Mouse (Mus musculus): ENCODE results near the gene Rtn4rl2.
A peak's percentile ranks its signal among the peaks of the same experiment; 100 is the strongest.
"Not testable (repeated sequence)": the region's sequence is repeated elsewhere in the genome, so short reads cannot be mapped to it uniquely, and the experiment has no call there.

The Rtn4rl2 gene

DNA sequence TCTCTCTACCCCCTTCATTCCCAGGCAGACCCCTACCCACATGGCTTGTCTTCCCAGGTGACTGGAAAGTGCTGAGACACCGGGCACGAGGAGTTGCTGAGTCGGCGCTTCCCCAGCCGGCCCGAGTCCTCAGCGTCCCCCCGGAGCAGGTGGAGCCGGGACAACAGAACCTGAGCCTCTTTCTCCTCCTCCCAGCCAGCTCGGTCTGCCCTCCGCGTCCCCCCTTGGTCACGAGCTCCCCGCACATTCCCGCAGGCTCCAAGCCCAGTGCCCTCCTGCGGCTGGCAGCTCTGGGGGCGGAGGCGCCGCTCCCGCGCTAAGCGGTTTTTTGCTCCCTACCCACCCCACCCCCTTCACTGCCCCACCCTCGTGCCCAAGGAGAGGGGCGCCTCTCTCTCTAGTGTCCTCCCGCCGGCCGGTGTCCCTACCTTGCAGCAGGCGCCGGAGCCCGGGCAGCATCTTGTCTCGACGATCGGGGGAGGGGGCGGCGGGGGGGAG, at the start of gene Rtn4rl2:
Gene Rtn4rl2, minus strand, starts transcription at position 477 of the 498 bp plus-strand sequence.
- DNase-seq (ENCODE audit: extremely low read depth, insufficient read length, low spot score), result no peak

DNA sequence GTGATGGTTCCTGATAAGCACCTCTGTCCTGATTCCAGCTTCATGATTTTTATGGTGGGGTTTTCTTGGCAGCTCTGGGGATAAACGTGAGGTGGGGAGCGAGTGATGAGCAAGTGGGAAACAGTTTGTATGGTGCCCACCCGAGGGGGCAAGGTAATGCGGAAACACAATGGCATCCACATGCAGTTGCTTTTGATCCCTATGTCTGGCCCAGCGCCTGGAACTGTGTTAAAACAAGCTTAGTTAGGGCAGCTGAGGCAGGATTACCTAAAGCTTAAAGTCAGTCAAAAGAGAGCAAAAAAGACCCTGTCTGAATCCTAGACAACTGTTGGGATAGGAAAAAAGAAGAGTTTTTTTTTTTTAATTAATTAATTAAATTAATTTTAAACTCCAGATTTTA, 48.6 kb upstream of the Rtn4rl2 start:
- no peak for DNase-seq (ENCODE audit: extremely low read depth, insufficient read length, low spot score)

DNA sequence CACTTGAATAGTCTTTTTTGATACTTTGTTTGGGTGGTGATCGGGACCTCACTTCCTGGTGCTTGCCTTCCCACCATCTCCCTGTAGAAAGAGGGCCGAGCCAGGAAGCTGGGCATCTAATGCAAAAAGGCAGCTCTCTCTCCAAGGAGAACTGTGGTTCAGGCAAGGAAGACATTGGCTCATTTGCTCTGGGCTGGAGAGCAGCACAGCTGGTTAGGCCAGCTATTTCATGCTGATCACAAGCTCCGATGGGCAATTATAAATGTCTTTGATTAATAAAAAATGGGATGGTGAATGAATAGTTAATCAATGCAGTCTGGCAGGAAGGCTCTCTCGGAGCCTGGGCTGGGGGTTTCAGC, 48.1 kb upstream of the Rtn4rl2 start:
- no peak for DNase-seq (ENCODE audit: extremely low read depth, insufficient read length, low spot score)

DNA sequence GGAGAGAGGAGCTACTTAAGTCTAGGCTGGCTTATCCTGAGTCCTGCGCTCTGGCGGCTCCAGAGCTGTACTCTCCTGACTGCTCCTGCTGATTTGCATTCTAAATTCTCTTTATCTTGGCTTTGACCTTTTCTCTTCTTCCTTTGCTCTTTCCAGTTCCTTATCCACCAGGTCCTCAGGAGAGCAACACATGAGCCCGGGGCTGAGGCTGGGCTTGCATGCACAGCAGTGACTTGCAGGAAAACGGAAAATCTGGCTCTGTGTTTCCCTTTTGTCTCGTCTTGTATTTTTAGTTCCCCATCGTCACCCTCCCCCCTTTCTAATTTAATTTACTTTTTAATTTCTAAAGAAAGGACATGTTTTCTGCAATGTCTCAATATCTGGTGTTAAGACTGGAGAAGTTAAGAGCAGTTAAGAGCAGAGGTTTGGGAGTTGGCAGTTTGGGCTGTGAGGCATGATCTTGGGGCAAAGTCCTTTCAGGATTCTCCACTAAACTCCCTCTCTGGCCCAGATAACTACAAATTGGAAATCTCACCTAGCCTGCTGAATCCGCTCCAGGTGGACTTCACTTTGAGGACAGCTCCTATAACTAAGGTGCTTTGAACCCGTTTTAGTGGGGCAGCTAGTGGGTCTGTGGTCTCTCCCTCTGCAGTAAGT, 47.6 kb upstream of the Rtn4rl2 start:
- DNase-seq (ENCODE audit: extremely low read depth, insufficient read length, low spot score), result no peak

DNA sequence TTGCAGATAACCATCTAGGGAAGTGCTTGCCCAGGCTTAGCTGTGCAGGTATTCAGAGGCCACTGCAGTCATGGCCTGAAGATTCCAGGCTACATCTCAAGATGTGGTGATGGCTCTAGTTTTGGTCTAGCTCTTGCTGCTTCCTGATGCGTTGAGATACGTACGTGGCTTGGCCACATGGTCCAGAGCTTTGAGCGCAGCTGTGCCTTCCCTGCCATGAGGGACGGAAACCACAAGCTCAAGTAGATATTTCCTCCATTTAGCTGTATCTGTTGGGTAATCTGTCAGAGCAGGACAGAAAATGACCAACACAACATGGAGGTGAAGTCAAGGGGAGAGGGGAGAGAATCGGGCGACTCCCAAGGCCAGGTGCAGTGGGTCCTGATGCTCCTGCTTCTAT, 43.7 kb upstream of the Rtn4rl2 start:
- no peak for DNase-seq (ENCODE audit: extremely low read depth, insufficient read length, low spot score)

DNA sequence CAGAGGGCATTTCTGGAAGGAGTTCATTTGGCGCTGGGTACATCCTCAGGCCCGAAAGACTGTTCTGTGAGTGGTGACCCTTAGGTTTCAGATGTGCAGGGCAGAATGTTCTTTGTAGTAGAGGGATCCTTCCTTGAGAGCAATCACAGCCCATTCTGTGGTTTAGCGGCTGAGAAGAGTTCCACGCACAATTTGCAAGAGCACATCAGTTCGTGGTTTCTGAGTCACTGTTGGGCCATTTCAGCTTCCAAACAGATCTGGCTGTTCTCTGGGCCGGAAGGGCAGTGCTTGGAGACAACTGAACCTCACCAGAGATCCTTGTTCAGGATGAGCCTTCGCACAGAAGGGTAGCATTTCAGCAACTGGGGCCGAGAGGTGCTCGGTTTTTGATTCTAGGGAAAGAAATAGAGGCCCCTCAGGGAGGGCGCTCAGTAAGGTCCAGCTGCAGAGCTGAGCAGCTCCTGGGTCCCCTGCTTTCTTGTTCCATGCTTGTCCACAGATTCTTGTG, 33.1 kb upstream of the Rtn4rl2 start:
- DNase-seq (ENCODE audit: extremely low read depth, insufficient read length, low spot score), result peak; percentile 14

DNA sequence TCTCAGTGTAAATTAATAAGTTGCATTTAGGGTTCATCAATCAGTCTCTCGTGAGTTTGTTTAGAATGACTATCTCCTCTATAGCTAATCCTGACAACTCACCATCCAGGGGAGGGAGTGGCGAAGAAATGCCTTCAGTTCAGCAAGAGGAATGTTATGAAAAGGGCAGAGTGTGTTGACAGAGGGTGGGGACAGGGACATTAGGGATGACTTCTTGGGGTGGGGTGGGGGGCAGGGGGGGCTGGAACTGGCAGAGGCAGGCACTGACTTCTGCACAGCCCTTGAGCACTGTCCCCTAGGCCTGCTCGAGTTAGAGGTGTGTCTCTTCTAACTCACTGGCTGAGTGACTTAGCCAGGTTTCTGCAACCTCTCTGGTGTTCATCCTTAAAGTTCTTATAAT, 31.7 kb upstream of the Rtn4rl2 start:
- no peak for DNase-seq (ENCODE audit: extremely low read depth, insufficient read length, low spot score)

DNA sequence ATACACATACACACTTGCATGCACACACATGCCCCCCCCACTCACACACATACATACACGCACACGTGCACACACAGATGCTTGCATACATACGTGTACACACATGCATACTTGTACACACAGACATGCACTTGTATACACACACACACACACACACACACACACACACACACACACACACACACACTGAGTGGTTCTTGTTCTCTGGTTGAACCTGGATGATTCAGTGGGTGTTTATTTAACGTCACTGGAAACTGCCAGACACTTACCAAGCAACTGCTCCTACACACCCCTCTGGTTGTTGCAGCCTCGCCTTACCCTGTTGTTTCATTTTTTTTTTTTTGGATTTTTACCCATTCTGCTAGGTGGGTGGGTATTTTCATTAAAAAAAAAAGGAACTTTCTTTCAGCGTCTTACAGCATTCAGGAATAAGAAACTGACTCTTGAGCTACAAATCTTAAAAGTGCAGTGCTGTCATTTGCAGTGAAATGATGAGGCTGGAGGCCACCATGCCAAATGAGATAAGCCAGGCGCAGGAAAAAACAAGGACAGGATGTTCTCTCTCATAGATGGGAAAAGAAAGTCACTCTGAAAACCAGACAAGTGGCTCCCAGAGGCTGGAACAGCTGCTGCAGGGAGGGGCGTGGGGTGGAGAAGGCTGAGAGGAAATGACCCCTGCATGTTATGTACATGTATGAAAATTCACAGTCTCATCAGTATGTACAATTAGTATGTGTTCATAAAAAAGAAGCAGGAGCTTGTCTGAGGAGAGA, 30.2 kb upstream of the Rtn4rl2 start:
- no peak for DNase-seq (ENCODE audit: extremely low read depth, insufficient read length, low spot score)

DNA sequence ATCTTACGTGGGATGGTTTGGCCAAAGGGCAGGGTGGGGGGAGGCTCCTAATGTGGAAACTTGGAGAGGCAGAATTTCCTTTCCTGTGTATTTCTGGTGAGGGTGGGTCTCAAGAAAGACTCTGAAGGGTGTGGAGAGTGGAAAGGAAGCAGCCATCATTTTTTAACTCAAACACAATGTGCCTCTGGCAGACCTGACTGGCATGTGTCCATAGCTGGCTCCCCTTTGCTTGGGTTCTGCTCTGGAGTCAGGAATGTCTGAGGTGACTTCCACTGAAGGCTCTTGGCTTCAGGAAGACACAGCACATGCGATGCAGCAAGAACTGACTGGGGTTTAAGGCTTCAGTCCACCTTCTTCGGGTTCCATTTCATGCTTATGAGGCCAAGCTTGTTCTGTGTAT, 28.8 kb upstream of the Rtn4rl2 start:
- no peak for DNase-seq (ENCODE audit: extremely low read depth, insufficient read length, low spot score)

DNA sequence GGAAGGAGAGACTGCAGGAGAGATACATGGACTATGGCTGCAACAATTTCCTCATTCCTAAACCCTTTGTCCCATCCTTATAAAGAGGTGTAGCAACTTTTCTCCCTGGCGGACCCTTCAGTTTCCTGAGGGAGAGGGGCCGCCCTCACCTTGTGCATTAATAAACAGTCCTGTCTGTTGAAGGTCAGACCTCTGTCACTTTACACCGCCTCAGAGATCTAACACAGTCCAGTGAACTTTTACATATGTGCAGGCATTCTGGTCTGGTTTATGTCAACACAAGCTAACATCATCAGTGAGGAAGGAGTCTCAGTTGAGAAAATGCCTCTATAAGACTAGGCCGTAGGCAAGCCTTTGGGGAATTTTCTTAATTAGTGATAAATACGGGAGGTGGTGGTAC, 27.4 kb upstream of the Rtn4rl2 start:
- no peak for DNase-seq (ENCODE audit: extremely low read depth, insufficient read length, low spot score)

DNA sequence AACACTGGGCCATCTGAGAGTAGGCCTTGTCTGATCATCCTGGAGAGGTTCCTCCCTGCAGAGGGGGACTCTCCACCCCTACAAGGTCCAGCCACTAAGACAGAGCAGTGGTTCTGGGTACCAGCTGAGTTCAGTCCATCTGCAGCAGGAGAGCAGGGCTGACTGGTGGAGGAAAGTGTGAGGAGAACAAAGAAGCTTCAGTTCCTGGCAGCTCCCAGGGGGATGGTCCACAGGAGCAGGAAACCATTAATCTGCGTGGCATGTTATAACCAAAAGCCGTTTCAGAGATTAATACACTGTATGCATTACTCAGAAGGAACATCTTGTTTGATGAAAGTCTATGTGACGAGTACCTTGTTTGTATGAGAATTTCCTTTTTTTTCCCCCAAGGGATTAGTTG, 26.2 kb upstream of the Rtn4rl2 start:
- DNase-seq (ENCODE audit: extremely low read depth, insufficient read length, low spot score), result no peak

DNA sequence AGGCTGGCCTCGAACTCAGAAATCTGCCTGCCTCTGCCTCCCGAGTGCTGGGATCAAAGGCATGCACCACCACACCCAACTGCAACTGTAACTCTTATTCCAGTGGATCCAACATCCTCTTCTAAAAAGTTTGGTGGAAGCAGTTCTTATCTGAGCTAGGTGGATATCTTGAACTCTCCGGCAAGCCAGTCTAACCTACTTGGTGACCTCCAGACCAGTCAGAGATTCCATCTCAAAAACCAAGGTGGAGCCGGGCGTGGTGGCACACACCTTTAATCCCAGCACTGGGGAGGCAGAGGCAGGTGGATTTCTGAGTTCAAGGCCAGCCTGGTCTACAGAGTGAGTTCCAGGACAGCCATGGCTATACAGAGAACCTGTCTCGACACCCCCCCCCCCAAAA, 10.2 kb upstream of the Rtn4rl2 start:
- not testable (repeated sequence) for DNase-seq (ENCODE audit: extremely low read depth, insufficient read length, low spot score)

DNA sequence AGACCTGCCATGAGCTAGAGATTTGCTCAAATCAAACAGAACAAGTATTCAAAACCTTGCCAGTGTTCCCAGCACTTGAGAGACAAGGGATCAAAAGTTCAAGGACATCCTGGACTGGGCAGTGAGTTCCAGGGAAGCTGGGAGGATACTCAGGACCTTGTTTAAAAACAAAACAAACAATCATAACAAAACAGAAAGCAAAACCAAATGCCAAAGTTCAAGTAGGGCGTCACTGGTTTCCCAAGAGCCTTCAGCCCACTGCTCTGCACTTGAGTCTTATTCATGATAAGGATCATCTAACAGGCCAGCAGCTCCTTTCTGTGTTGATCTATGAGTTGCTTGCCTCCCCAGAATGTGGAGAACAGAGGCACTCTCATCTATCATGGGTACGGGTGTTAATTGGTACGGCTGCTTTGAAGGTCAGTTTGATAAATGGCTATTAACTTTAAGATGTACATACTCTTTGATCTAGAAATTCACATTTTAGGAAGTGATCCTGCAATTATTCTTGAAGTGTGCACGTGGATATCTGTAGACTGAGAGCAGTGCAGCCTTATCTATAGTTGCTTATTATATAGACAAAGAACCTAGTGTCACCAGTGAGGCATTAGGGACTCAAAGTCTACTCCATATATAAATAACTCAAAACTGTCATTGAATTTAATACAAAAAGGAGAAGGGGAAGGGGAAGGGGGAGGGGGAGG, 9.1 kb upstream of the Rtn4rl2 start:
- DNase-seq (ENCODE audit: extremely low read depth, insufficient read length, low spot score), result no peak

DNA sequence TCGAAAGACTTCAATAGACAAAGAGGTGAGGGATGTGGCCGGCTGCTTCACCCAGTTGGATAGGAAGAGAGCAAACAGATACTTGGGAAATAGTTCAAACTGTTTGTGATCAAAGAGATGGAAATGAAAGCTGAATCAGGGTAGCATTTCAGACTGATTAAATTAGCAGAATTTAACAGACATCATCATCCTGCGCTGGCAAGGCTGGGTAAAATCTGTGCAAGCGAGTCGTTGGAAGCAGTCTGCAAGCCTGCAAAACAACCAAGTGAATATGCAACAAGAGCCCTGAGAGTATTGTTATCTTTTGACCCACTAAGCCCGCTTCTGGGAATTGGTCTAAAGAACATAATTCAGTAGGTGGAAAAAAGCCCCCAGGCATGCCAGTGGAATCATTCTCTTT, 6.8 kb upstream of the Rtn4rl2 start:
- no peak for DNase-seq (ENCODE audit: extremely low read depth, insufficient read length, low spot score)

DNA sequence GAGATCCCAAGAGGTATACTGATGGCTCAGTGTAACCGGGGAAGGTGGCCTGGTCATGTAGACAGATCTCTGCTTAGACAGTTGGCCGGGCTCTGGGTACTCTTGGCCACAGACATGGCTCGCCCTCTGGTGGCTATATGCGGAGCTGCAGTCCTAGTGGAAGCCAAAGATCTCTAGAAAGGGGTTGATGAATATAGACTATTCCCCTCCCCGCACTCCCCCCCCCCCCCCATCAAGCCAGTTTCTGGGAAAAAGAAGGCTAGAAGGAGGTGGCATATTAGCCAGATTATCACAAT, 3.5 kb upstream of the Rtn4rl2 start:
- no peak for DNase-seq (ENCODE audit: extremely low read depth, insufficient read length, low spot score)

DNA sequence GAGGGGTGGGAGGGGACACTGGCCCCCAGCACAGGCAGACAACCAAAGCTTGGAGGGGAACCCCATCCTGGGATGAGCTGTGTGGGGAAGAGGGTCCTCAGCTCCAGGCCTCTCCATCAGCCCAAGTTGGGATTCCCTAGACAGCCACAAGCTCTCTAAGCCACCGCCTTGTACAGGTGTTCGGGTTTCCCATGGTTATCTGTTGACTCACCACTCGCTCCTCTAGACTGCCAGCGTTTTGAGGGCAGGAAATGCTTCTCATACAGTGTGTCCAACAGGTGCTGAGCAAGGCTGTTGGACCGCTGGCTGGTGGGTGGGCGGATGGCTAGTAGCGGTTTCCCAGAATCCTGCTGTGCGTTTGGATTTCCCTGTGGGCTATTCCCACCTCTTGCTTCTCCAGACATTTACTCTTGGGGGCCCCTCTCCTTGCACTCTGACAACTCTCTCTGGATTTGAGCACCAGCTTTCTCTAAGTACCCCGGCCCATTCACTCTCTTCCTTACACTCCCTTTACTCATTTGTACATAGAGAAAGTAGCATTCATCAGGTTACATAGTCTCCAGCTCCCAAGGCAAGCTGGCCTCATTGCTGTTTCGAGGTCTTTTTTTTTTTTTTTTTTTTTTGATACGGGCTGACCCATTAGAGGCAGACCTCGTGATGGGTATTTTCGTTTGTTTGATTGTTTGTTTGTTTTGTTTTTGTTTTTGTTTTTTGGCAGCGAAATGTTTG, 3.0 kb upstream of the Rtn4rl2 start:
- no peak for DNase-seq (ENCODE audit: extremely low read depth, insufficient read length, low spot score)

DNA sequence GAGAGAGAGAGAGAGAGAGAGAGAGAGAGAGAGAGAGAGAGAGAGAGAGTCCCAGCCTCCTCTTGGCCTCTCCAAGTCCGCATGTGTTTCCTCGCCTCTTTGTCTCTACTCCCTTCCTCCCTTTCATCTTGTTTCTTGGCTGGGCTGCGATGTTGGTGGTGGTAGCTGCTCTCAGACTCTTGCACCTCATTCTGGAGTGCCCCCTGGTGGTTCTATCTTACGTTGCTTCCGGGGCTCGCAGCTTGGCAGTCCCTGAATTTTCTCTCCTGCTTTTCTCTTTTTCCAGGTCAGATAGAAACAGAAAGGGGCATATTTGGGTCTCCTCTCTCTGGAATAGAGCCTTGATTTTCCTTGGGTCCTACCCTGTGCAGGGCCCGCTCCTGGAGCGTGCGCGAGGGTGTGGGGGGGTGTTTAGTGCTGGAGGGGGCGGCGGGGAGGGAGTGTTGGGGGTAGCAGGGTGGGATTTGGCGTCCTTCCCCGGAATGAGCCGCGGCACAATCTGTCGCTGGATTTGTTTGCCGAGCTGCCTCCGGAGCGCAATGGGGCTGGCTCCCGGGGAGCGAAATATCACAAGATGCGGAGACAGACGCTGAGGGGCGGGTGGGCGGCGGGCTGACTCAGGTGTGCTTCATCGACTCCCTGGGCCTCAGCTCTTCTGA, 2.3 kb upstream of the Rtn4rl2 start:
- DNase-seq (ENCODE audit: extremely low read depth, insufficient read length, low spot score), result no peak

DNA sequence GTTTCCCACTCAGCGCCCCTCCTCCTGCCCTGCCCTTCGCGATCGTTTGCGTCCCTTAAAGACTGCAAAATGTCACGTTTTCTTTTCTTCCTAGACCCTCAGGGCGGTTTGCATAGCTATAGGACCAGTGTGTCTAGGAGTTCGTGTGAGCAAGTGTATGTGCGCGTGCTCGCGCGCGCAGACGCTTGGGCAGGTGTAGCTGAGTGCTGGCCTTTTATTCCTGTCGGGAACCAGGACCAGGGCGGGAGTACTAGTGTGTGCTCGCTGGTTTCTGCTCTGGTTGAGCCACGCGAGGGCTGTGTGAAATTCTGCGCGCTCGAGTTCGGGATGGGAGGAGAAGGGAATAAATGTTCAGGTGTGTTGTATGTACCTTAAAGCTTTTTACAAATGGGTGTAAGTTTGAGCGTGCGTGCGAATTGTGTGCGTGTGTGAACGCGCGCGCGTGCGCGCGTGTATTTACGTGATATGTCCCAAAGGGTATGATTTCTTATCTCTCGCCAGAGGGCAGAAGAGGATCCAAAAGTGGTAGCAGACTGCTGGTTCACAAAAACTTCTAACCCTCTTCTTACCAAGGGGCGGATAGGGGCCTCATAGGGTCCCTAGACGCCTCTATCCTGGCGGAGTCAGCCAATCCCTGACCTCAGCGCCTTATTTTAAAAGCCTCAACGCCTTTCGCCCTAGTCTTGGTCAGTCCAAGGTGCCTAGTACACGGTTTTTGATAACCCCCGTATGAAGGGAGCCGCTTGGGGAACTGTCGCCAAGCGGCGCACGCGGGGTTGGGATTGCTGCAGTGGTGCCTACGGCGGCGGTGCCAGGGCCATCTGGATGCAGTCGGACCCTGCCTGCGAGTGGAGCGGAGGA, 1.1 kb upstream of the Rtn4rl2 start:
- no peak for DNase-seq (ENCODE audit: extremely low read depth, insufficient read length, low spot score)

DNA sequence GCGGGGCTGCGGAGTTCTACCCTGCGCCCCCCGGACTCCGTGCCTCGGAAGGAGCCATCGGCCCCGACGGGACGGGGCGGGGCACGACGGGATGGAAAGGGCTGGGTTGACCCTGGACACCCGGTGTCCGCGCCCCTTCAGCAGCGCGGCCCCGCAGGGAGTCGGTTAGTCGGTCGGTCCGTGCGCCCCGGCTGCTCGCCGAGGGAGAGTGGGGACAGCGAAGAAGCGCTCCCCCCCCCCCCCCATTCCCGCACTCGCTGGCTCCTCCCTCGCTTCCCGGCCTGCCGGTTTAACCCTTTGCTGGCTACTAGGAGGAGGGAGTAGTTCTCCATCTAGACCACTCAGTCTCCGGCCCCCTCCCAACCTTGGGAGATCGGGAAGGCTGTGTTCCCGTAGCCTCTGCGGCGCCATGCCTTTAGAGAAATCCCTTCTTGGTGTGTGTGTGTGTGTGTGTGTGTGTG, 341 bp upstream of the Rtn4rl2 start:
- DNase-seq (ENCODE audit: extremely low read depth, insufficient read length, low spot score), result no peak
